Mouse (Mus musculus) stomach, postnatal 0 days (tissue): Measurements from ENCODE around the gene Mettl25.

Experiments
- CTCF ChIP-seq: IDR thresholded peaks from 2 replicates; pipeline ENCODE4 v1.5.1; 2016; ENCODE audit warnings: antibody characterized with exemption, low read depth, mild to moderate bottlenecking, moderate library complexity
- EP300 ChIP-seq: optimal IDR thresholded peaks from 2 replicates; pipeline ENCODE3; 2016; ENCODE audit warnings: antibody characterized with exemption

DNA sequence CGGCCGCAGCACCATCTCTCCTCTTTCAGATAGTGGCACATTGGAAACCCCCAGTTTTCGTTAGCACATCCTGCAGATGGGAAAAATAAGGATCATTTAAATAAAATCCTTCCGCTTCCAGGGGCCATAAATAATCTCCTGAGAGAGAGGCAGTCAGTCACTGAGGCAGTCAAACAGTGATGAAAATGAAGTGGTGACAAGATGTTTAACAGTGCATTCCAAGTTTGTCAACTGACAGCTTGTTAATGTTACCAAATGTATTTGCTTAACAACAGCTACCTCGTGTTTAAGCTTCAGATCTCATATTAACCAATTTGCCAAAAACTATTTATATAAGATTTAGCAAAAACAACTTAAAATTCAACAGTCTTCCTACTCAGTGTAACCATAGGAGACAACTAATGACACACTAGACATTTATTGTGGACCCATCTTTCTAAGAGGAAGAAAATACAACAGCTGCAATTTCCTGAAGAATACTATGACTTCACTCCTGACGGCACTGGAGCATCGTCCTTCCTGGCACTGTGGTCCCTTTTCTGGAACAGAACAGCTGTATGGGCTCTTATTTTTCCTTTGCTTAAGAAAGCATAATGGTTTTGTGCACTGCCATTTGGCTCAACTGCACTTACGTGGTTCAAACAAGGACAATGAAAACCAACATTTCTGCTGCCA is 43.8 kb downstream of the Mettl25 start:
- no peak for TF ChIP-seq CTCF
- no peak for TF ChIP-seq EP300
